Comparison of ENCODE assay signal across 9 mouse cellular contexts in the genomic region with DNA sequence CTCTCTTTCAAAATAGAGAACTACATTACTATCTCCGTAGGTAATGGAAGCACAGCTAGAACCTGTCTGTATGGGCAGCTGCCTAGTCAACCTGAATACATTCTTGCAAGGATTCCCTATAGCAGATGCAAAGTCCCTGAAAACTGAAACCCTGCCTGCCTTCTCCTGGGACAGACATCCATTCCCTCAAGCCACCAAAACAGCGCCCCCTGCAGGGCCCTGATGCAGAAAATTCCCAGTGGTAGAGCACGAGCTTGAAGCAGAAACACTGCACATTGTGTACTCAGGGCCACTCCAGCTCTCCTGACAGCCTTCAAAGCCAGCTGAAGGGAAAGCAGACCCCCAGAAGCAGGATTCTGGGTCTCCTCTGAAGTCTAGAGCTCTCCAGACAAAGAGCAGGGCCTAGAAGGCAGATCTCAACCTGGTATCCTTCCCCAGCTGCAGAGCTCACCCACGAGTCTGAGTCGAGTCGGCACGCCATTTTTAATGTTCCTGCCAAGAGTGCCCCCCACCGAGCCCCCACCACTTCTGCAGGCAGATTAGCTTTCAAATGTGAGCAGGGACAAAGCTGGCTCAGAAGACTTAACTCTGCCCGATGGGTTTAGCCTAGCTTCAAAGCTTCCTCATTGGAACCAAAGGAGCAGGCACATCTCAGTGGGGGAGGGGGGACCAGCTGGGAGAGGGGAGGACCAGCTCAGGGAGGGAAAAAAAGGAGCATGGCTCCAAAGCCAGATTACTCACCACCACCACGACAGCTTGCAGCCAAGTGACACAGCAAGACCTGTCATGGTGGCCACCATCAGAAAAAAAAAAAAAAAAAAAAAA.
DNase-seq lines count a peak whose midpoint lies in the region; ATAC-seq and TF ChIP-seq lines count a peak whose summit lies in the region.
"Had no signal": no experiment of that assay in that cellular context is flagged by ENCODE, and none has a peak within 500 bp of the region (broad histone marks: within the 10 kb centered on the region; RNA-seq: fewer than 3 reads in every experiment).

No protein-coding gene starts in this region.

- peaks cover 75% of the 10 kb centered on the region for H3K4me1 ChIP-seq in hindbrain, embryonic 10.5 days (replicated peaks)
- peaks cover 13% of the 10 kb centered on the region; the same call in 1 of the 2 replicates for H3K4me1 ChIP-seq in hindbrain, embryonic 14.5 days (replicated peaks; ENCODE audit: control insufficient read depth, insufficient read depth, low read length)
- H3K4me1 ChIP-seq in lung, embryonic 14.5 days (ENCODE audit: insufficient read depth) = peaks cover 3% of the 10 kb centered on the region; the same call in 1 of the 2 replicates

- no peaks in the 10 kb centered on the region for H3K9me3 ChIP-seq in hindbrain, embryonic 10.5 days
- H3K9me3 ChIP-seq in hindbrain, embryonic 14.5 days (ENCODE audit: control insufficient read depth, low read length) = no peaks in the 10 kb centered on the region
- H3K9me3 ChIP-seq in lung, embryonic 14.5 days (ENCODE audit: low read depth, low read length) = no peaks in the 10 kb centered on the region
- H3K9me3 ChIP-seq: lung, embryonic 15.5 days had no signal

- DNase-seq in hindbrain, embryonic 10.5 days (ENCODE audit: low spot score) = peak; percentile 74
- no peak for DNase-seq in hindbrain, embryonic 14.5 days (ENCODE audit: low spot score)
- DNase-seq in 416B (ENCODE audit: low read depth) (peak; percentile 24), WW6 (ENCODE audit: low read depth, low spot score) (peak; percentile 47)
- DNase-seq in embryo, embryonic 11 days = peak; percentile 67
- DNase-seq in lung, embryonic 14.5 days = peak; percentile 64
- peak; percentile 55 for DNase-seq in thymus, postnatal 25 days

- H3K36me3 ChIP-seq in hindbrain, embryonic 10.5 days = no peaks in the 10 kb centered on the region
- H3K36me3 ChIP-seq in hindbrain, embryonic 14.5 days (replicated peaks; ENCODE audit: control insufficient read depth, insufficient read depth) = no peaks in the 10 kb centered on the region
- H3K36me3 ChIP-seq in lung, embryonic 14.5 days (ENCODE audit: insufficient read depth) = no peaks in the 10 kb centered on the region
- H3K36me3 ChIP-seq: lung, embryonic 15.5 days had no signal

- peak overlapping the region; percentile 75 for H3K27ac ChIP-seq in hindbrain, embryonic 10.5 days
- H3K27ac ChIP-seq in hindbrain, embryonic 14.5 days = no peak overlapping the region
- H3K27ac ChIP-seq in lung, embryonic 14.5 days (ENCODE audit: low read depth) = no peak overlapping the region
- H3K27ac ChIP-seq: lung, embryonic 15.5 days had no signal

- no peak for ATAC-seq in hindbrain, embryonic 14.5 days (ENCODE audit: low FRiP score)
- ATAC-seq in lung, embryonic 14.5 days (ENCODE audit: insufficient read depth) = no peak
- ATAC-seq in megakaryocyte progenitor cell, adult 5-6 weeks (replicated peaks; ENCODE audit: poor library complexity) = no peak

- H3K9ac ChIP-seq in hindbrain, embryonic 14.5 days = no peak overlapping the region
- no peak overlapping the region for H3K9ac ChIP-seq in lung, embryonic 14.5 days
- H3K9ac ChIP-seq: lung, embryonic 15.5 days had no signal

- no peak overlapping the region for H3K4me2 ChIP-seq in hindbrain, embryonic 14.5 days (replicated peaks)
- no peak overlapping the region for H3K4me2 ChIP-seq in lung, embryonic 14.5 days
- H3K4me2 ChIP-seq: lung, embryonic 15.5 days had no signal

- H3K27me3 ChIP-seq in hindbrain, embryonic 10.5 days (ENCODE audit: insufficient read depth, poor library complexity, severe bottlenecking) = peaks cover 55% of the 10 kb centered on the region
- H3K27me3 ChIP-seq in hindbrain, embryonic 14.5 days (ENCODE audit: control insufficient read depth, insufficient read depth, low read length) = 0 out of 2 replicates have a peak, but pooled peaks cover 6% of the 10 kb centered on the region
- H3K27me3 ChIP-seq in lung, embryonic 14.5 days (ENCODE audit: insufficient read depth, low read length) = no peaks in the 10 kb centered on the region

- TF ChIP-seq CTCF in lung, embryonic 14.5 days (IDR thresholded peaks at IDR 0.05; ENCODE audit: low read depth) = peak; percentile 58

- WGBS in hindbrain, embryonic 10.5 days = 20% methylated on average over 10 of the region's 10 CpGs
- WGBS in hindbrain, embryonic 14.5 days = 27% methylated on average over 10 of the region's 10 CpGs
- 38% methylated on average over 10 of the region's 10 CpGs for WGBS in lung, embryonic 14.5 days

- no peak overlapping the region for H3K4me3 ChIP-seq in hindbrain, embryonic 10.5 days
- no peak overlapping the region for H3K4me3 ChIP-seq in hindbrain, embryonic 14.5 days (replicated peaks; ENCODE audit: low read length)
- H3K4me3 ChIP-seq in lung, embryonic 14.5 days (ENCODE audit: low read depth, low read length) = no peak overlapping the region
- H3K4me3 ChIP-seq: lung, embryonic 15.5 days had no signal
